Mouse (Mus musculus): ENCODE data around the gene Adarb1.

DNA sequence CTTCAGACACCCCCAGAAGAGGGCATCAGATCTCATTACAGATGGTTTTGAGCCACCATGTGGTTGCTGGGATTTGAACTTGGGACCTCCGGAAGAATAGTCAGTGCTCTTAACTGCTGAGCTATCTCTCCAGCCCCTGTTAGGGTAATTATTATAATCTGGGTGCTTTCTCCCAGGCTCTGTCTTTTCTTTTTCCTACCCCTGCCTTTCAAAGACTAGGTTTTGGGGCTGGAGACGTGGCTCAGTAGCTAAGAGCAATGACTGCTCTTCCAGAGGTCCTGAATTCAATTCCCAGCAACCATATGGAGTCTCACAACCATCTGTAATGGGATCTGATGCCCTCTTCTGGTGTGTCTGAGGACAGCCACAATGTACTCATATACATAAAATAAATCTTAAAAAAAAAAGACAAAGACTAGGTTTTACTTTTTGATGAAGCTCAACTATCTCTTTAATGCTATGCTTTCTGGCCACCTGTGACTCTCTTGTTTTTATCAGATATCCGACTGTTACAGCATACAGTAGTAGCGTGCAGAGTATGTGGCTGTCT, 160.0 kb downstream of the Adarb1 start:
- no peak for TF ChIP-seq POLR2A (IDR thresholded peaks at IDR 0.05; ENCODE audit: insufficient read length, low read depth)
- TF ChIP-seq REST (IDR thresholded peaks at IDR 0.05; ENCODE audit: insufficient read depth, insufficient read length) = no peak
- no peak for TF ChIP-seq SRF (IDR thresholded peaks at IDR 0.05; ENCODE audit: control insufficient read depth, insufficient read length, low read depth)
- TF ChIP-seq CEBPB (IDR thresholded peaks at IDR 0.05; ENCODE audit: insufficient read depth, poor library complexity, severe bottlenecking) = no peak
- TF ChIP-seq MAX (IDR thresholded peaks at IDR 0.05; ENCODE audit: low read depth) = no peak
- no peak for TF ChIP-seq E2F4 (IDR thresholded peaks at IDR 0.05; ENCODE audit: insufficient read depth)
- no peak for TF ChIP-seq POLR2AphosphoS2 (IDR thresholded peaks at IDR 0.05; ENCODE audit: insufficient read length, low read depth)
- TF ChIP-seq TCF3 (IDR thresholded peaks at IDR 0.05; ENCODE audit: insufficient read length, low read depth) = no peak
- no peak for TF ChIP-seq USF1 (IDR thresholded peaks at IDR 0.05; ENCODE audit: low read depth)
- no peak for TF ChIP-seq TCF12 (IDR thresholded peaks at IDR 0.05; ENCODE audit: insufficient read depth, poor library complexity, severe bottlenecking)
- TF ChIP-seq MYOD1 (IDR thresholded peaks at IDR 0.05; ENCODE audit: control insufficient read depth in 1 of 3, insufficient read length in 2 of 3, low read depth in 2 of 3) = no peak
- no peak for TF ChIP-seq MYOG (IDR thresholded peaks at IDR 0.05; ENCODE audit: control insufficient read depth in 1 of 3, insufficient read depth in 1 of 3, insufficient read length in 2 of 3, low read depth in 2 of 3)

Data from myocyte (in vitro differentiated cells).